Mouse (Mus musculus) G1E (cell line): ENCODE results near the gene Lemd1. TPM values are rescaled to one million over a fixed set of nuclear protein-coding genes. Genes with fewer than 3 reads are reported as not detected.

Experiments used
- ATAC-seq: 2 replicates; pipeline ENCODE4 v1.8.0; 2016; ENCODE audit warnings: mild to moderate bottlenecking; ENCODE audit not compliant: insufficient number of reproducible peaks, poor library complexity, low FRiP score, severe bottlenecking; ENCODE audit errors: extremely low read depth
- DNase-seq: peaks from one replicate; pipeline ENCODE4 v3.0.0; 2012; ENCODE audit warnings: low spot score
- H3K27me3 ChIP-seq: 2 replicates; pipeline ENCODE4 v1.6.1; 2012; ENCODE audit warnings: mild to moderate bottlenecking, low read length, inconsistent platforms; ENCODE audit not compliant: insufficient read depth
- H3K36me3 ChIP-seq: replicated peaks from 2 replicates; pipeline ENCODE3; 2012; ENCODE audit warnings: mild to moderate bottlenecking, inconsistent platforms
- H3K4me1 ChIP-seq: 2 replicates; pipeline ENCODE4 v1.6.1; 2012; ENCODE audit warnings: low read depth, low read length, inconsistent platforms, mixed read lengths; ENCODE audit not compliant: insufficient read depth
- H3K4me3 ChIP-seq: 2 replicates; pipeline ENCODE4 v1.5.1; 2012; ENCODE audit warnings: low read depth, mild to moderate bottlenecking, inconsistent platforms, low read length, moderate library complexity, mixed read lengths
- H3K9me3 ChIP-seq: replicated peaks from 2 replicates; pipeline ENCODE4 v1.6.1; 2012; ENCODE audit warnings: inconsistent platforms
- CTCF ChIP-seq: IDR thresholded peaks from 2 replicates; pipeline ENCODE4 v1.5.1; 2012; ENCODE audit warnings: low read depth, low read length, inconsistent platforms, mixed read lengths
- GATA1 ChIP-seq: IDR thresholded peaks from 2 replicates; pipeline ENCODE4 v1.6.1; 2012; ENCODE audit warnings: borderline replicate concordance, low read length, inconsistent platforms, mixed read lengths
- GATA2 ChIP-seq: IDR thresholded peaks from 2 replicates; pipeline ENCODE4 v1.6.1; 2012; ENCODE audit warnings: low read depth, low read length, inconsistent platforms, borderline replicate concordance
- POLR2AphosphoS5 ChIP-seq: IDR thresholded peaks from 2 replicates; pipeline ENCODE4 v1.6.1; 2012; ENCODE audit warnings: low read depth, low read length, inconsistent platforms; ENCODE audit not compliant: insufficient replicate concordance
- TAL1 ChIP-seq: conservative IDR thresholded peaks from 2 replicates; pipeline ENCODE4 v1.6.1; 2012; ENCODE audit warnings: low read depth, low read length, inconsistent platforms, mixed read lengths
- polyA plus RNA-seq: library from polyadenylated mRNA; stranded (reverse); fragments of >175 nt; gene quantifications from 2 replicates; pipeline ENCODE4 v1.2.3, GENCODE M21; 2012
- total RNA-seq, 2 experiments: library from RNA; stranded (forward) in 1 of 2; stranded (reverse) in 1 of 2; fragments of 200-1000 nt in 1 of 2; fragments of >200 nt in 1 of 2; fragmentation: Nextera tagmentation in 1 of 2; gene quantifications; 2 replicates each; pipeline ENCODE4 v1.2.3; 2014 to 2017

Lemd1 gene
- total and polyA plus RNA-seq, 3 experiments = 0.44 TPM; not detected in 2

- H3K4me3 ChIP-seq = no peak overlapping the region
- no peaks in the 10 kb centered on the region for H3K4me1 ChIP-seq
- ATAC-seq = no peak
- peaks cover 5% of the 10 kb centered on the region for H3K9me3 ChIP-seq
- DNase-seq = no peak
- TF ChIP-seq GATA2 = no peak
- TF ChIP-seq CTCF = no peak
- H3K27me3 ChIP-seq = peaks cover 29% of the 10 kb centered on the region
- no peaks in the 10 kb centered on the region for H3K36me3 ChIP-seq
Observed at GRCm38 (mm10) chr1:132191786-132192680, 802 bp downstream of the Lemd1 start.

GRCm38 (mm10) chr1:132193806-132194205 lies 2.6 kb downstream of the Lemd1 start:
- H3K36me3 ChIP-seq = no peaks in the 10 kb centered on the region
- no peaks in the 10 kb centered on the region for H3K4me1 ChIP-seq
- peaks cover 5% of the 10 kb centered on the region for H3K9me3 ChIP-seq
- peaks cover 35% of the 10 kb centered on the region for H3K27me3 ChIP-seq
- ATAC-seq = no peak
- TF ChIP-seq GATA2 (no peak), TAL1 (no peak), GATA1 (no peak), POLR2AphosphoS5 (no peak), CTCF (no peak)
- no peak for DNase-seq
- no peak overlapping the region for H3K4me3 ChIP-seq

GRCm38 (mm10) chr1:132194624-132195023 lies 3.4 kb downstream of the Lemd1 start:
- H3K27me3 ChIP-seq = peaks cover 35% of the 10 kb centered on the region
- no peaks in the 10 kb centered on the region for H3K4me1 ChIP-seq
- ATAC-seq = no peak
- DNase-seq = no peak
- no peaks in the 10 kb centered on the region for H3K36me3 ChIP-seq
- peaks cover 5% of the 10 kb centered on the region for H3K9me3 ChIP-seq
- TF ChIP-seq CTCF (no peak), TAL1 (no peak), POLR2AphosphoS5 (no peak), GATA1 (no peak), GATA2 (no peak)
- no peak overlapping the region for H3K4me3 ChIP-seq

- Histone ChIP-seq H3K4me3 (no peak overlapping the region), H3K36me3 (no peaks in the 10 kb centered on the region), H3K27me3 (peaks cover 35% of the 10 kb centered on the region), H3K4me1 (no peaks in the 10 kb centered on the region), H3K9me3 (peaks cover 5% of the 10 kb centered on the region)
- ATAC-seq (no peak), DNase-seq (no peak)
- TF ChIP-seq TAL1 (no peak), POLR2AphosphoS5 (no peak), CTCF (no peak), GATA2 (no peak), GATA1 (no peak)
Observed at GRCm38 (mm10) chr1:132195100-132195499, 3.9 kb downstream of the Lemd1 start.

- DNase-seq (no peak), ATAC-seq (no peak)
- no peak overlapping the region for H3K4me3 ChIP-seq
- H3K4me1 ChIP-seq = no peaks in the 10 kb centered on the region; the same call in 1 of the 2 replicates
- TF ChIP-seq GATA2 (no peak), TAL1 (no peak), GATA1 (no peak), POLR2AphosphoS5 (no peak), CTCF (no peak)
- H3K36me3 ChIP-seq = no peaks in the 10 kb centered on the region
- H3K27me3 ChIP-seq = peaks cover 35% of the 10 kb centered on the region
- peaks cover 2% of the 10 kb centered on the region for H3K9me3 ChIP-seq
Observed at GRCm38 (mm10) chr1:132195681-132196080, 4.5 kb downstream of the Lemd1 start.

- Histone ChIP-seq H3K36me3 (no peaks in the 10 kb centered on the region), H3K9me3 (no peaks in the 10 kb centered on the region), H3K4me3 (no peak overlapping the region), H3K4me1 (no peaks in the 10 kb centered on the region; the same call in 1 of the 2 replicates), H3K27me3 (peaks cover 33% of the 10 kb centered on the region)
- no peak for TF ChIP-seq TAL1
- TF ChIP-seq POLR2AphosphoS5 = no peak
- TF ChIP-seq GATA1 = no peak
- no peak for TF ChIP-seq CTCF
- no peak for TF ChIP-seq GATA2
- ATAC-seq (no peak), DNase-seq (no peak)
Observed at GRCm38 (mm10) chr1:132196337-132196736, 5.1 kb downstream of the Lemd1 start.
